Mouse (Mus musculus) bone marrow macrophage, adult 2 months (primary cell): Measurements from ENCODE around the gene Reep6.

ENCODE experiments used
- CTCF ChIP-seq: IDR thresholded peaks from 2 replicates; pipeline ENCODE4 v1.5.1; 2012; ENCODE audit warnings: low read depth, mild to moderate bottlenecking, low read length, moderate library complexity
- POLR2A ChIP-seq: IDR thresholded peaks from 2 replicates; pipeline ENCODE4 v1.6.1; 2012; ENCODE audit warnings: mild to moderate bottlenecking, low read depth, low read length, borderline replicate concordance

DNA sequence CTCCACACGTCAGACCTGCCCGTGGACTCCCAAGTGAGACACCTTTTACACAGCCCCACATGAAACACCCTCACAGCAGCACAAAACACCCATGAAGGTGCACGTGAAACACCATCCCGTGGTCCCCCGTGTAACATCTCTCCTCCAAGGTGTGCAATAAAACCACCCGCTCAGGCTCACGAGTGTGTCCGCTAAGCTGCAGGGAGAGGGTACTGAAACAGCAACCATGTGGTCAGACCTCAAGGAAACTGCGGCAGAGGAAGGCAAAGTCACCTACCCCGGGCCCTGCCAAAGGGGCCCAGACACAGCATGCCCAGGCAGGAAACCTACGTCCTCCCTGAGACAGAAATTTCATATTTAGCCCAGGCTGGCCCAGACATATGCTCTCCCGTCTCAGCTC, 6.5 kb downstream of the Reep6 start:
- no peak for TF ChIP-seq CTCF
- TF ChIP-seq POLR2A, result no peak
